In the genomic region with DNA sequence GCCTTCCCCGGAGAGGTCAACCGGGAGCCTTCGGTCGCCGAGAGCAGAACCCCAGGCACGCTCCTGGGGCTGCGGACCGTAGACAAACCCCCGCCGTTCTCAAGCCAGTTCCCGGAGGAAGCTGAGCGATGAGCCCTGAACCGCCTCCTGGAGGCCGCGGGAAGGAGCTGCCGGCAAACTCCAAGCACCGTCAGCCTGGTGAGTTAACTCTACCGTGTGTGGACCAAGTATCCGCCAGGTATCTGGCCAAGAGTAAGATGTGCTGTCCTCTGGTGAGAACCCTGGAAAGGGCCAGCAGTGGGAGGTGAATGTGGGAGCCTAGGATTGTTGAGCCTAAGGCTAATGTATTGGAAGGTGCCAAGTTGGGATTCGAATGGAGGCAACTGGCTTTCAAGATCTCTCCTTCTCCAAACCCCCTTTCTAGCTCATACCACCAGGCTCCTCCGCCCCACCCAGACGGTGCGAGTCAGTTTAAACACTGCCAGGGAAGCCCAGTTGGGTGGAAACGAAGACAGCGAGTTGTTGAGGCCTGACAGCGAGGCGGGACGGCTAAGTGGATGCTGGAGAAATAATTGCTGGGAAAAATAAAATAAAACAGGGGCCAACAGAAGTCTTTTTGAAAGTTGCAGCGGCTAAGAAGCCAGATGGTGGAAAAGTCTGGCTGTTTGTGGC, we compare ENCODE assay signal across 9 mouse cellular contexts. TPM values are rescaled to one million over a fixed set of nuclear protein-coding genes. Genes with fewer than 3 reads are reported as not detected.
DNase-seq lines count a peak whose midpoint lies in the region; ATAC-seq lines count a peak whose summit lies in the region.
"Had no signal": no experiment of that assay in that cellular context is flagged by ENCODE, and none has a peak within 500 bp of the region (broad histone marks: within the 10 kb centered on the region; RNA-seq: fewer than 3 reads in every experiment).

No protein-coding gene starts in this region.

- no peaks in the 10 kb centered on the region for H3K9me3 ChIP-seq in kidney, embryonic 14.5 days (ENCODE audit: control insufficient read depth, low read length)
- no peaks in the 10 kb centered on the region for H3K9me3 ChIP-seq in hindbrain, embryonic 16.5 days (ENCODE audit: control insufficient read depth, low read length)

- H3K27me3 ChIP-seq in kidney, embryonic 14.5 days (ENCODE audit: control insufficient read depth, insufficient read depth, low read length): peaks cover 81% of the 10 kb centered on the region
- H3K27me3 ChIP-seq in hindbrain, embryonic 16.5 days (replicated peaks; ENCODE audit: control insufficient read depth, insufficient read depth, low read length): peaks cover 52% of the 10 kb centered on the region

- peak overlapping the region; percentile 37 for H3K4me3 ChIP-seq in kidney, embryonic 14.5 days (ENCODE audit: low read length)
- peak overlapping the region; percentile 37 for H3K4me3 ChIP-seq in hindbrain, embryonic 16.5 days (ENCODE audit: low read length)
- H3K4me3 ChIP-seq: myocyte had no signal

- no peak overlapping the region for H3K27ac ChIP-seq in kidney, embryonic 14.5 days (ENCODE audit: low read depth, low read length)
- no peak overlapping the region for H3K27ac ChIP-seq in hindbrain, embryonic 16.5 days (ENCODE audit: low read depth, low read length)

- ATAC-seq in kidney, embryonic 14.5 days (ENCODE audit: low FRiP score, low TSS enrichment): peak; percentile 71; the same call in 1 of the 2 replicates
- peak; percentile 34; the same call in 1 of the 2 replicates for ATAC-seq in hindbrain, embryonic 16.5 days

- peaks cover 6% of the 10 kb centered on the region; the same call in 1 of the 2 replicates for H3K4me1 ChIP-seq in kidney, embryonic 14.5 days (ENCODE audit: control insufficient read depth, insufficient read depth, low read length)
- peaks cover 7% of the 10 kb centered on the region for H3K4me1 ChIP-seq in hindbrain, embryonic 16.5 days (ENCODE audit: control insufficient read depth, insufficient read depth, low read depth, low read length)

- H3K4me2 ChIP-seq in kidney, embryonic 14.5 days (replicated peaks; ENCODE audit: low read depth, low read length): peak overlapping the region; percentile 56
- peak overlapping the region; percentile 60 for H3K4me2 ChIP-seq in hindbrain, embryonic 16.5 days (ENCODE audit: low read length)

- WGBS in kidney, embryonic 14.5 days: under 1% methylated on average over 29 of the region's 29 CpGs
- under 1% methylated on average over 29 of the region's 29 CpGs for WGBS in hindbrain, embryonic 16.5 days

- DNase-seq in kidney, adult 11 months: no peak
- DNase-seq in embryo, embryonic 11 days: peak; percentile 76
- peak; percentile 84 for DNase-seq in neural tube, embryonic 10.5 days (ENCODE audit: extremely low spot score, low spot score)
- no peak for DNase-seq in thymus, postnatal 14 days
- DNase-seq in spleen, adult 12 weeks (ENCODE audit: low spot score): no peak
- no peak for DNase-seq in kidney, adult 18-20 months

- H3K9ac ChIP-seq in kidney, embryonic 14.5 days (ENCODE audit: low read depth, low read length): no peak overlapping the region
- H3K9ac ChIP-seq in hindbrain, embryonic 16.5 days (ENCODE audit: low read depth, low read length): no peak overlapping the region; the same call in 1 of the 2 replicates

- no peaks in the 10 kb centered on the region for H3K36me3 ChIP-seq in kidney, embryonic 14.5 days (ENCODE audit: control insufficient read depth, insufficient read depth, low read length)
- no peaks in the 10 kb centered on the region for H3K36me3 ChIP-seq in hindbrain, embryonic 16.5 days (ENCODE audit: control insufficient read depth, insufficient read depth, low read length)

RNA-seq across cellular contexts. Expression of a gene that starts 1.6 kb away (rescaled TPM):
- not detected in 2 replicates for polyA plus RNA-seq in kidney, embryonic 14.5 days (2014; fragmentation: Nextera tagmentation; extraction: Ambion mirVana)
- 0.47 TPM in 1 of 2 replicates, not detected in the other for polyA plus RNA-seq in hindbrain, embryonic 16.5 days (2015; fragmentation: Nextera tagmentation; extraction: Ambion mirVana)
- polyA plus RNA-seq: myocyte had no signal

Comparison
In these comparisons a context has a peak if more than half of its experiments do, and no peak if none do; other contexts are left out.
1. DNase-seq: peak in embryo, embryonic 11 days (single experiment) and neural tube, embryonic 10.5 days (single experiment); none in kidney, adult 11 months (single experiment), thymus, postnatal 14 days (single experiment), spleen, adult 12 weeks (single experiment) and kidney, adult 18-20 months (single experiment).